Mouse (Mus musculus) splenic B cell, adult 2 months (primary cell): ENCODE results near the gene Itgb2.

ENCODE experiments used
- DNase-seq: peaks from one replicate; pipeline ENCODE4 v3.0.0-alpha.2; 2011; ENCODE audit warnings: low read depth, low spot score
- H3K27me3 ChIP-seq: 2 replicates; pipeline ENCODE4 v1.6.1; 2012; ENCODE audit warnings: mild to moderate bottlenecking, low read length, moderate library complexity, mixed read lengths; ENCODE audit not compliant: control insufficient read depth, poor library complexity, insufficient read depth, severe bottlenecking
- H3K36me3 ChIP-seq: 2 replicates; pipeline ENCODE4 v1.6.1; 2012; ENCODE audit warnings: mild to moderate bottlenecking, low read length, moderate library complexity, mixed read lengths; ENCODE audit not compliant: control insufficient read depth, poor library complexity, insufficient read depth, severe bottlenecking

Itgb2 gene

GRCm38 (mm10) chr10:77507779-77508178 is 22.3 kb upstream of the Itgb2 start:
- peaks cover 8% of the 10 kb centered on the region for H3K36me3 ChIP-seq
- DNase-seq: no peak

GRCm38 (mm10) chr10:77508744-77509143 is 21.3 kb upstream of the Itgb2 start:
- no peaks in the 10 kb centered on the region for H3K27me3 ChIP-seq
- H3K36me3 ChIP-seq: peaks cover 6% of the 10 kb centered on the region
- no peak for DNase-seq

More at GRCm38 (mm10) chr10:77507779-77508178, 22.3 kb upstream of the Itgb2 start:
- no peaks in the 10 kb centered on the region for H3K27me3 ChIP-seq

- Histone ChIP-seq H3K27me3 (no peaks in the 10 kb centered on the region), H3K36me3 (peaks cover 6% of the 10 kb centered on the region)
- DNase-seq: peak; percentile 86
Measured at GRCm38 (mm10) chr10:77509403-77510187, 20.5 kb upstream of the Itgb2 start.

- H3K36me3 ChIP-seq: peaks cover 6% of the 10 kb centered on the region; the same call in 1 of the 2 replicates
- no peak for DNase-seq
- no peaks in the 10 kb centered on the region for H3K27me3 ChIP-seq
Measured at GRCm38 (mm10) chr10:77510225-77510982, 19.6 kb upstream of the Itgb2 start.

GRCm38 (mm10) chr10:77515385-77516348 is 14.4 kb upstream of the Itgb2 start, which contains the start of gene Fam207a:
TSS of gene Fam207a (minus strand) at chr10:77515785.
- H3K36me3 ChIP-seq: peaks cover 6% of the 10 kb centered on the region; the same call in 1 of the 2 replicates
- peak; percentile 97 for DNase-seq
- no peaks in the 10 kb centered on the region for H3K27me3 ChIP-seq

GRCm38 (mm10) chr10:77516379-77516951 is 13.6 kb upstream of the Itgb2 start:
- no peak for DNase-seq
- Histone ChIP-seq H3K36me3 (peaks cover 3% of the 10 kb centered on the region; the same call in 1 of the 2 replicates), H3K27me3 (no peaks in the 10 kb centered on the region)

GRCm38 (mm10) chr10:77517066-77517620 is 12.9 kb upstream of the Itgb2 start:
- Histone ChIP-seq H3K27me3 (no peaks in the 10 kb centered on the region), H3K36me3 (no peaks in the 10 kb centered on the region)
- peak; percentile 88 for DNase-seq

GRCm38 (mm10) chr10:77517801-77518200 is 12.3 kb upstream of the Itgb2 start:
- Histone ChIP-seq H3K27me3 (no peaks in the 10 kb centered on the region), H3K36me3 (no peaks in the 10 kb centered on the region)
- DNase-seq: no peak

- Histone ChIP-seq H3K36me3 (no peaks in the 10 kb centered on the region), H3K27me3 (no peaks in the 10 kb centered on the region)
- DNase-seq: no peak
Measured at GRCm38 (mm10) chr10:77519191-77519590, 10.9 kb upstream of the Itgb2 start.

GRCm38 (mm10) chr10:77520497-77520896 is 9.6 kb upstream of the Itgb2 start:
- Histone ChIP-seq H3K36me3 (no peaks in the 10 kb centered on the region), H3K27me3 (no peaks in the 10 kb centered on the region)
- DNase-seq: no peak

- H3K36me3 ChIP-seq: no peaks in the 10 kb centered on the region
- H3K27me3 ChIP-seq: no peaks in the 10 kb centered on the region
- DNase-seq: peak; percentile 29
Measured at GRCm38 (mm10) chr10:77522021-77522731, 7.9 kb upstream of the Itgb2 start.

GRCm38 (mm10) chr10:77522746-77523145 is 7.3 kb upstream of the Itgb2 start:
- Histone ChIP-seq H3K27me3 (no peaks in the 10 kb centered on the region), H3K36me3 (no peaks in the 10 kb centered on the region)
- DNase-seq: peak; percentile 26

- Histone ChIP-seq H3K36me3 (no peaks in the 10 kb centered on the region), H3K27me3 (no peaks in the 10 kb centered on the region)
- no peak for DNase-seq
Measured at GRCm38 (mm10) chr10:77523321-77523720, 6.7 kb upstream of the Itgb2 start.
